Mouse (Mus musculus): ENCODE measurements around the gene Slc6a20a. TPM values are rescaled to one million over a fixed set of nuclear protein-coding genes. Genes with fewer than 3 reads are reported as not detected.
"Not testable (repeated sequence)": the region's sequence is repeated elsewhere in the genome, so short reads cannot be mapped to it uniquely, and the experiment has no call there.

The Slc6a20a gene
- polyA plus RNA-seq, 1 experiment from 2014 or later: 2.7 TPM

GRCm38 (mm10) chr9:123665645-123666044 lies 13.0 kb downstream of the Slc6a20a start:
- no peaks in the 10 kb centered on the region for H3K27me3 ChIP-seq (ENCODE audit: low read depth, poor library complexity, severe bottlenecking)
- no peaks in the 10 kb centered on the region for H3K36me3 ChIP-seq
- H3K27ac ChIP-seq (replicated peaks): no peak overlapping the region
- no peaks in the 10 kb centered on the region for H3K4me1 ChIP-seq
- no peaks in the 10 kb centered on the region for H3K9me3 ChIP-seq (replicated peaks)
- peak; percentile 29 for DNase-seq (ENCODE audit: low spot score)
- WGBS: 68% methylated on average over 5 of the region's 5 CpGs
- no peak overlapping the region for H3K4me3 ChIP-seq

- not testable (repeated sequence) for H3K9me3 ChIP-seq (replicated peaks); DNase-seq (ENCODE audit: low spot score)
- WGBS: 87% methylated on average over 18 of the region's 18 CpGs
These were observed 18.6 kb downstream of the Slc6a20a start for GRCm38 (mm10) chr9:123659986-123660676.

GRCm38 (mm10) chr9:123658981-123659380 lies 19.7 kb downstream of the Slc6a20a start:
- no peaks in the 10 kb centered on the region for H3K9me3 ChIP-seq (replicated peaks)
- H3K27me3 ChIP-seq (ENCODE audit: low read depth, poor library complexity, severe bottlenecking): no peaks in the 10 kb centered on the region
- H3K27ac ChIP-seq (replicated peaks): no peak overlapping the region
- no peaks in the 10 kb centered on the region for H3K4me1 ChIP-seq
- H3K4me3 ChIP-seq: no peak overlapping the region
- H3K36me3 ChIP-seq: no peaks in the 10 kb centered on the region
- DNase-seq (ENCODE audit: low spot score): no peak

More at GRCm38 (mm10) chr9:123659986-123660676, 18.6 kb downstream of the Slc6a20a start:
- not testable (repeated sequence) for H3K36me3 ChIP-seq; H3K4me3 ChIP-seq; H3K4me1 ChIP-seq; H3K27me3 ChIP-seq (ENCODE audit: low read depth, poor library complexity, severe bottlenecking); H3K27ac ChIP-seq (replicated peaks)

GRCm38 (mm10) chr9:123657457-123657856 lies 21.2 kb downstream of the Slc6a20a start:
- no peak overlapping the region for H3K27ac ChIP-seq (replicated peaks)
- no peaks in the 10 kb centered on the region for H3K27me3 ChIP-seq (ENCODE audit: low read depth, poor library complexity, severe bottlenecking)
- WGBS: 87% methylated on average over 3 of the region's 3 CpGs
- H3K36me3 ChIP-seq: no peaks in the 10 kb centered on the region
- DNase-seq (ENCODE audit: low spot score): no peak
- no peaks in the 10 kb centered on the region for H3K9me3 ChIP-seq (replicated peaks)
- no peak overlapping the region for H3K4me3 ChIP-seq
- H3K4me1 ChIP-seq: no peaks in the 10 kb centered on the region

GRCm38 (mm10) chr9:123651369-123651768 lies 27.3 kb downstream of the Slc6a20a start:
- Histone ChIP-seq H3K27me3 (ENCODE audit: low read depth, poor library complexity, severe bottlenecking) (no peaks in the 10 kb centered on the region), H3K4me1 (peaks cover 5% of the 10 kb centered on the region; the same call in 1 of the 2 replicates), H3K4me3 (no peak overlapping the region), H3K9me3 (replicated peaks) (no peaks in the 10 kb centered on the region), H3K27ac (replicated peaks) (no peak overlapping the region), H3K36me3 (no peaks in the 10 kb centered on the region)
- 43% methylated on average over 4 of the region's 4 CpGs for WGBS
- no peak for DNase-seq (ENCODE audit: low spot score)

- Histone ChIP-seq H3K27me3 (ENCODE audit: low read depth, poor library complexity, severe bottlenecking) (no peaks in the 10 kb centered on the region), H3K9me3 (replicated peaks) (no peaks in the 10 kb centered on the region), H3K4me3 (no peak overlapping the region), H3K36me3 (no peaks in the 10 kb centered on the region), H3K4me1 (peaks cover 5% of the 10 kb centered on the region; the same call in 1 of the 2 replicates), H3K27ac (replicated peaks) (no peak overlapping the region)
- 84% methylated on average over 2 of the region's 2 CpGs for WGBS
- no peak for DNase-seq (ENCODE audit: low spot score)
These were observed 28.7 kb downstream of the Slc6a20a start for GRCm38 (mm10) chr9:123649785-123650511.

- no peak for DNase-seq (ENCODE audit: low spot score)
- Histone ChIP-seq H3K9me3 (replicated peaks) (no peaks in the 10 kb centered on the region), H3K27ac (replicated peaks) (no peak overlapping the region), H3K27me3 (ENCODE audit: low read depth, poor library complexity, severe bottlenecking) (no peaks in the 10 kb centered on the region), H3K4me3 (no peak overlapping the region), H3K4me1 (no peaks in the 10 kb centered on the region), H3K36me3 (no peaks in the 10 kb centered on the region)
- WGBS: 72% methylated on average over 1 of the region's 1 CpGs
These were observed 38.6 kb downstream of the Slc6a20a start for GRCm38 (mm10) chr9:123640106-123640505.

- Histone ChIP-seq H3K4me1 (no peaks in the 10 kb centered on the region), H3K27ac (replicated peaks) (no peak overlapping the region), H3K9me3 (replicated peaks) (no peaks in the 10 kb centered on the region), H3K27me3 (ENCODE audit: low read depth, poor library complexity, severe bottlenecking) (no peaks in the 10 kb centered on the region), H3K4me3 (no peak overlapping the region), H3K36me3 (no peaks in the 10 kb centered on the region)
- 81% methylated on average over 1 of the region's 1 CpGs for WGBS
- DNase-seq (ENCODE audit: low spot score): peak; percentile 19
These were observed 40.0 kb downstream of the Slc6a20a start for GRCm38 (mm10) chr9:123638668-123639089.

- no peak for DNase-seq (ENCODE audit: low spot score)
- Histone ChIP-seq H3K27ac (replicated peaks) (no peak overlapping the region), H3K4me3 (no peak overlapping the region), H3K36me3 (no peaks in the 10 kb centered on the region), H3K27me3 (ENCODE audit: low read depth, poor library complexity, severe bottlenecking) (no peaks in the 10 kb centered on the region), H3K9me3 (replicated peaks) (no peaks in the 10 kb centered on the region), H3K4me1 (no peaks in the 10 kb centered on the region)
These were observed 40.5 kb downstream of the Slc6a20a start for GRCm38 (mm10) chr9:123638231-123638630.

- H3K27me3 ChIP-seq (ENCODE audit: low read depth, poor library complexity, severe bottlenecking): no peaks in the 10 kb centered on the region
- 74% methylated on average over 5 of the region's 5 CpGs for WGBS
These were observed 41.9 kb downstream of the Slc6a20a start for GRCm38 (mm10) chr9:123636771-123637170.

GRCm38 (mm10) chr9:123632993-123633392 lies 45.7 kb downstream of the Slc6a20a start:
- Histone ChIP-seq H3K4me1 (no peaks in the 10 kb centered on the region), H3K27ac (replicated peaks) (no peak overlapping the region), H3K9me3 (replicated peaks) (no peaks in the 10 kb centered on the region), H3K36me3 (no peaks in the 10 kb centered on the region), H3K4me3 (no peak overlapping the region), H3K27me3 (ENCODE audit: low read depth, poor library complexity, severe bottlenecking) (no peaks in the 10 kb centered on the region)
- no peak for DNase-seq (ENCODE audit: low spot score)
- WGBS: 98% methylated on average over 3 of the region's 3 CpGs

More at GRCm38 (mm10) chr9:123636771-123637170, 41.9 kb downstream of the Slc6a20a start:
- DNase-seq (ENCODE audit: low spot score): no peak
- Histone ChIP-seq H3K27ac (replicated peaks) (no peak overlapping the region), H3K9me3 (replicated peaks) (no peaks in the 10 kb centered on the region), H3K36me3 (no peaks in the 10 kb centered on the region), H3K4me3 (no peak overlapping the region), H3K4me1 (no peaks in the 10 kb centered on the region)

- no peaks in the 10 kb centered on the region for H3K36me3 ChIP-seq
- H3K4me1 ChIP-seq: no peaks in the 10 kb centered on the region
- H3K9me3 ChIP-seq (replicated peaks): no peaks in the 10 kb centered on the region
- no peak for DNase-seq (ENCODE audit: low spot score)
- H3K27me3 ChIP-seq (ENCODE audit: low read depth, poor library complexity, severe bottlenecking): no peaks in the 10 kb centered on the region
- H3K4me3 ChIP-seq: no peak within 1 kb of the TSS
- H3K27ac ChIP-seq (replicated peaks): no peak within 1 kb of the TSS
- 88% methylated on average over 6 of the region's 6 CpGs for WGBS
These were observed 46.4 kb downstream of the Slc6a20a start, which contains the start of gene Slc6a20b for GRCm38 (mm10) chr9:123632281-123632680. Slc6a20b (minus strand) TSS chr9:123632565.

GRCm38 (mm10) chr9:123631666-123632065 lies 47.0 kb downstream of the Slc6a20a start:
- Histone ChIP-seq H3K4me3 (no peak overlapping the region), H3K27ac (replicated peaks) (no peak overlapping the region), H3K27me3 (ENCODE audit: low read depth, poor library complexity, severe bottlenecking) (no peaks in the 10 kb centered on the region), H3K4me1 (no peaks in the 10 kb centered on the region), H3K36me3 (no peaks in the 10 kb centered on the region), H3K9me3 (replicated peaks) (no peaks in the 10 kb centered on the region)
- DNase-seq (ENCODE audit: low spot score): no peak
- WGBS: 91% methylated on average over 3 of the region's 3 CpGs

Measured in midbrain, embryonic 10.5 days (tissue).